Mouse (Mus musculus): ENCODE measurements around the gene Thbs3. TPM values are rescaled to one million over a fixed set of nuclear protein-coding genes. Genes with fewer than 3 reads are reported as not detected.
A peak's percentile ranks its signal among the peaks of the same experiment; 100 is the strongest.

Gene Thbs3
- 65.8 and 78.2 TPM in 2 replicates for polyA plus RNA-seq (2016; fragmentation: Nextera tagmentation; extraction: Ambion mirVana)

DNA sequence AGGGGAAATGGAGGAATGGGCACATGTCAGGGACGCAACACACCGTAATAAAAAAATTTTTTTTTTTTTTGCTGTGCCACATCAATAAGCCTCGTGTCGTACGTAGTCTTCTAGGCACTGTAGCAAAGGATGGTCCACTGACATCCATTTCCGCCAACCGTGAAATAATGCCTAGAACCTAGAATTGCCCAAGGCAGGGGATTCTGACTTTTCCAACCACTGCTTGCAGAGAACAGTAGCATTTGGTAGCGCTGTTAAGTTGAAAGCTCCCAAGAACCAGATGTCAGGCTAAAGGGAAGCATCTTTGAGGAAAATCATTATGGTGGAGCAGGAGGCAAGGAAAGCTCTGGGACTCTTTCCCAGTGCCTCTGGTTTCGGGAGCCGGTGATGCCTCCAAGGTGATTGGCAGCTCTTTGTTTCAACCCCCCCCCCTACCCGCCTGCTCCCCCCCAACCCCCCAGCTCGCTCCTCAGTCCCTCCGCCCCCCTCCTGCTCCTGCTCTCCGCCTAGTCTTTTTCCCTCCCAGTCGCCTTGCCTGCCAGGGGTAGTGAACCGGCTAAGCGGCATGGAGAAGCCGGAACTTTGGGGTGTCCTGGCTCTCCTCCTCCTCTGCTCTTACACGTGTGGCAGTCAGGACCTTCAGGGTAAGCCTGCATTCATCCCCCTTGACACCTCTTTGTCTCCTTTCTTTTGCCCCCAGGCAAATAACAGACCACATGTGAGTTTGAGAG is at the start of gene Thbs3:
Thbs3 (plus strand) TSS at position 500 of the 731 bp plus-strand sequence.
- no peaks in the 10 kb centered on the region for H3K27me3 ChIP-seq (ENCODE audit: poor library complexity, severe bottlenecking)
- under 1% methylated on average over 19 of the region's 19 CpGs for WGBS
- peaks cover 50% of the 10 kb centered on the region for H3K36me3 ChIP-seq (replicated peaks)
- H3K9me3 ChIP-seq = no peaks in the 10 kb centered on the region
- H3K27ac ChIP-seq = peak within 1 kb of the TSS; percentile 98
- DNase-seq (ENCODE audit: extremely low spot score, low spot score) = peak; percentile 80
- H3K4me1 ChIP-seq = peaks cover 73% of the 10 kb centered on the region
- peak within 1 kb of the TSS; percentile 78 for H3K4me3 ChIP-seq

DNA sequence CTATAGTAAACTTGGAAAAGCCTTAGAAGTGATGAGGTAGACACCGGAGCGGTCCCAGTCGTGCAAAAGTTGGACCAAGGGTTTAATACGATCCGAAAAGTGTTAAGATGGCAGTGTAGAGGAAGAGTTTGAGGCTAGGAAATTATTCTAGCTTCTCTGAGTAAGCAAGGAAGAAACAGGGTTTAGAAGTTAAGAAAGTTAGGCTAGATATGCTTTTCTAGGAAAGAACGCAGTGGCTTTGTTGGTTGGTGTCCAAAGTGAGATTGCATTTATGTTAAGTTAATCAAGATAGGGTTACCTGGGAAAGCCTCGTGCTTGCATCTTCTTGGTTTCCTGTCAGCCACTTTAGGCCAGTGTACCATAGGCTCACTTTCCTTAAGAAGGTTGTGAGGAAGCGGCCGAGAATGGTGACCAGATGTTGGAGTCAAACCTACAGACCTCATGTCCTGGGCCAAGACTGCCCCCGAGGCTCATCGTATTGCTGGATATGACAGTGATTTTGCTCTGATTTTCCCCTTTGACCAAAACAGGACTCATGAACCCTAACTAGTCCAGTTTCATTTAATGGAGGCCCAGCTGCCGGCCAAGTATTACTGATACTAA is 49.6 kb upstream of the Thbs3 start:
- no peak for DNase-seq (ENCODE audit: extremely low spot score, low spot score)
- H3K4me3 ChIP-seq = peak overlapping the region; percentile 90
- no peaks in the 10 kb centered on the region for H3K9me3 ChIP-seq
- WGBS = 30% methylated on average over 12 of the region's 12 CpGs
- H3K27ac ChIP-seq = peak overlapping the region; percentile 97
- H3K36me3 ChIP-seq (replicated peaks) = peaks cover 42% of the 10 kb centered on the region
- peaks cover 32% of the 10 kb centered on the region for H3K4me1 ChIP-seq
- no peaks in the 10 kb centered on the region for H3K27me3 ChIP-seq (ENCODE audit: poor library complexity, severe bottlenecking)

DNA sequence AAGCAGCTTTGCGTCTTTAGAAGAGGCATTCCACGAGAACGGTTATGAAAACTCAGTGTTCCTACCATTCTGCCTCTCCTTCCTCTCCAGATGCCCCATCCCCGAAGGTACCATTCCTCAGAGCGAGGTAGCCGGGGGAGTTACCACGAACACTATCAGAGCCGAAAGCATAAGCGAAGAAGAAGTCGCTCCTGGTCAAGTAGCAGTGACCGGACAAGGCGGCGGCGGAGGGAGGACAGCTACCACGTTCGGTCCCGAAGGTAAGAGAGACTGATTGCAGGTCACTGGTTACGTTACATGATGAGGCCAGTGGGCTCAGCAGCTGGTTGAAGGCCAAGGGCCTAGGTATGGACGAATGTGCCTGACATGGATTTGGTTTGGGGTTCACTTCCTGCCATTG is 48.0 kb upstream of the Thbs3 start:
- Histone ChIP-seq H3K4me1 (peaks cover 30% of the 10 kb centered on the region), H3K27me3 (ENCODE audit: poor library complexity, severe bottlenecking) (no peaks in the 10 kb centered on the region), H3K4me3 (peak overlapping the region; percentile 6; the same call in 1 of the 2 replicates), H3K9me3 (no peaks in the 10 kb centered on the region), H3K36me3 (replicated peaks) (peaks cover 57% of the 10 kb centered on the region), H3K27ac (no peak overlapping the region)
- WGBS = 96% methylated on average over 19 of the region's 19 CpGs
- no peak for DNase-seq (ENCODE audit: extremely low spot score, low spot score)

DNA sequence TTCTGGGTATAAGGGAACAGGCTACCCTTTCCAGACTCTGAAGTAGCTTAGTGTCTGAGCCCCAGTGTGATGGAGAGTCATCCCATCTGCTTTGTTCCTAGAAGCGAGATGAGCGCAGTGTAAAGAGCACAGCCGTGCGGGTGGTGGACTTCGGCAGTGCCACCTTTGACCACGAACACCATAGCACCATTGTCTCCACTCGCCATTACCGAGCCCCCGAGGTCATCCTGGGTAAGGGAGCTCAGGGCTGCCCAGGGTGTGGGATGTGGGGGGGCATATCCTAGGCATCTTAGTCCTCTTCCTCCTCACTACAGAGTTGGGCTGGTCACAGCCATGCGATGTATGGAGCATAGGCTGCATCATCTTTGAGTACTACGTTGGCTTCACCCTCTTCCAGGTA is 40.1 kb upstream of the Thbs3 start:
- peaks cover 83% of the 10 kb centered on the region for H3K36me3 ChIP-seq (replicated peaks)
- H3K4me3 ChIP-seq = no peak overlapping the region
- no peaks in the 10 kb centered on the region for H3K27me3 ChIP-seq (ENCODE audit: poor library complexity, severe bottlenecking)
- H3K27ac ChIP-seq = no peak overlapping the region
- no peak for DNase-seq (ENCODE audit: extremely low spot score, low spot score)
- no peaks in the 10 kb centered on the region for H3K9me3 ChIP-seq
- peaks cover 24% of the 10 kb centered on the region for H3K4me1 ChIP-seq
- 93% methylated on average over 11 of the region's 11 CpGs for WGBS

DNA sequence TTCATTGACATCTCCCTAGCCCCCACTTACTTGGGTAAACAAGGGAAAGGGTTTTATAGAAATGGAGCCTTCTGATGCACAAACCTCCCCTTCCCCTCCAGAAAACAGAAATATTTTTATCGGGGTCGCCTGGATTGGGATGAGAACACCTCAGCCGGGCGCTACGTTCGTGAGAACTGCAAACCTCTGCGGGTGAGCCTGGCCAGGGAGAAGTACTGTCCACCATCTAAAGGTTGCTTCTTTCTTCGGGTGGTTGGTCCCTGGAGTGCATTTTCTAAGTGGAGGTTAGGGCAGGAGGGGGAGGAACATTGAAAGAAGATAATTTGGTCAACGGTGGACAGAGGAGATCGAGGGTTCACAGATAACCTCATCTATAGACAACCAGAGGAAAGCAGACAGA is 39.4 kb upstream of the Thbs3 start:
- 95% methylated on average over 10 of the region's 10 CpGs for WGBS
- H3K27ac ChIP-seq = no peak overlapping the region
- peaks cover 24% of the 10 kb centered on the region for H3K4me1 ChIP-seq
- H3K4me3 ChIP-seq = no peak overlapping the region
- no peak for DNase-seq (ENCODE audit: extremely low spot score, low spot score)
- H3K27me3 ChIP-seq (ENCODE audit: poor library complexity, severe bottlenecking) = no peaks in the 10 kb centered on the region
- peaks cover 83% of the 10 kb centered on the region for H3K36me3 ChIP-seq (replicated peaks)
- no peaks in the 10 kb centered on the region for H3K9me3 ChIP-seq

DNA sequence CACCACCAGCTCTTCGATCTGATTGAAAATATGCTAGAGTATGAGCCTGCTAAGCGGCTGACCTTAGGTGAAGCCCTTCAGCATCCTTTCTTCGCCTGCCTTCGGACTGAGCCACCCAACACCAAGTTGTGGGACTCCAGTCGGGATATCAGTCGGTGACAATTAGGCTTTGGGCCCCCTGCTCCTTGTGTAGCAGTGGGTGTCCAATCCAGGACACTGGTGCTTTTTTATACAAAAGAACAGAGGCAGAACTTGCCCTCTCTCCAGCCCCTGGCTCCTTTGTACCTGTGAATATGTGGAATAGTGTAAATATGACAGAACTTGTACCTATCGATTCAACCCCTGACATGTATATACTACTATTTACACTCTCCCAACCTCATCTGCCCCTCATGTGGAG is 38.6 kb upstream of the Thbs3 start:
- 0 out of 2 replicates have a peak overlapping the region, but pooled peaks have one; percentile 84 for H3K27ac ChIP-seq
- peaks cover 24% of the 10 kb centered on the region for H3K4me1 ChIP-seq
- H3K36me3 ChIP-seq (replicated peaks) = peaks cover 83% of the 10 kb centered on the region
- 81% methylated on average over 7 of the region's 7 CpGs for WGBS
- DNase-seq (ENCODE audit: extremely low spot score, low spot score) = no peak
- no peaks in the 10 kb centered on the region for H3K9me3 ChIP-seq
- H3K4me3 ChIP-seq = peak overlapping the region; percentile 81
- H3K27me3 ChIP-seq (ENCODE audit: poor library complexity, severe bottlenecking) = no peaks in the 10 kb centered on the region

DNA sequence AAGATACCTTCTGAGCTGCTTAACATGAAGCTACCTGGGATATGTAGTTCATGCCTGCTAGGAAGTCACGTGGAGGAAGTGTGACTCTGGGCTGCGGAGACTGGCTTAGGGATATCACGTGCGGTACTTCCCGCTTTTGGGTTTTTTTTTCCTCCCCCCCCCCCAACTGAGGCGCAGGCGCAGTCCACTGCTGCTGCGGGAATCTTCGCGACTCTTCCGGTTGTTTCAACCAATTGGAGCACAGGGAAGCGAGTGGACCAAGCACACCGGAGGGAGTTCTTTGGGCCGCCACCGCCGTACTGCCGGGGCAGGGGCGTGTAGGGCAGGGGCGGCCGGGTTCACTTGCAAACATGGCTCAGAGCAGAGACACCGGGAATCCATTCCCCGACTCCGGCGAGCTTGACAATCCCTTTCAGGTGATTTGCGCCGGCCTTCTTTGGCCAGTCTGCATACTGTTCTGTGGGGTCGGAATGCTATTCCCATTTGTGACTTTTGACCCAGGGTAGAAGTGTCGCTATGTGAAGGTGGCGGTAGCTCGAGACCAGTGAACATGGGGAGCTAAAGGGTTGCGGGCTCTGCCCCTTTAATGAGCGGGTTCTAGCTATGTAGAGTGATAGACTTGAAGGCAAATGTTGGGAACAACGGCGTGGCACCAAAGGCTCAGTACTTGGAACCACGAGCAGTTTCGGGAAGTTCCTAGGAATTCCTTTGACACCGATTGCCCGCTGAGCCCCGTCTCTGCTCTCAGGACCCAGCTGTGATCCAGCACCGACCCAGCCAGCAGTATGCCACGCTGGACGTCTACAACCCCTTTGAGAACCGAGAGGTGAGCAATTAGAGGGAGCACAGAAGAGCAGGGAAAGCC is 37.5 kb upstream of the Thbs3 start, which contains the start of gene Scamp3:
Scamp3 (plus strand) TSS at position 232 of the 865 bp plus-strand sequence.
- under 1% methylated on average over 43 of the region's 43 CpGs for WGBS
- DNase-seq (ENCODE audit: extremely low spot score, low spot score) = peak; percentile 95
- H3K36me3 ChIP-seq (replicated peaks) = peaks cover 83% of the 10 kb centered on the region
- H3K4me3 ChIP-seq = peak within 1 kb of the TSS; percentile 81
- no peaks in the 10 kb centered on the region for H3K27me3 ChIP-seq (ENCODE audit: poor library complexity, severe bottlenecking)
- peak within 1 kb of the TSS; percentile 84 for H3K27ac ChIP-seq
- peaks cover 27% of the 10 kb centered on the region for H3K4me1 ChIP-seq
- H3K9me3 ChIP-seq = no peaks in the 10 kb centered on the region

DNA sequence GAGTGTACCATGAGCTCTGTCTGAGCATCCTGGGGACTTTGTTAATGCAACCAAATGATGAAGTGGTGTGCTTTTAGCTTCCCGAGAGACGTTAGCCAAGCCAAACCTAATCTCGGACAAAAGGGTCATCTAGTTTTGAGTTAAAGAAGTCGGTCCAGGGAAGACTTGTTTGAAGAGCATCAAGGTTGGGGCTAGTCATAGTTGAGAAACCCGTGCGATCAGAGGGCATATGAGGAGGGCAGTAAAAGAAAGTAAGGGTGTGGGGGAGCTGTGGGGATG is 36.9 kb upstream of the Thbs3 start:
- Histone ChIP-seq H3K4me1 (peaks cover 33% of the 10 kb centered on the region), H3K36me3 (replicated peaks) (peaks cover 80% of the 10 kb centered on the region), H3K9me3 (no peaks in the 10 kb centered on the region), H3K27me3 (ENCODE audit: poor library complexity, severe bottlenecking) (no peaks in the 10 kb centered on the region), H3K4me3 (peak overlapping the region; percentile 81), H3K27ac (peak overlapping the region; percentile 84)
- no peak for DNase-seq (ENCODE audit: extremely low spot score, low spot score)
- WGBS = 13% methylated on average over 6 of the region's 6 CpGs

DNA sequence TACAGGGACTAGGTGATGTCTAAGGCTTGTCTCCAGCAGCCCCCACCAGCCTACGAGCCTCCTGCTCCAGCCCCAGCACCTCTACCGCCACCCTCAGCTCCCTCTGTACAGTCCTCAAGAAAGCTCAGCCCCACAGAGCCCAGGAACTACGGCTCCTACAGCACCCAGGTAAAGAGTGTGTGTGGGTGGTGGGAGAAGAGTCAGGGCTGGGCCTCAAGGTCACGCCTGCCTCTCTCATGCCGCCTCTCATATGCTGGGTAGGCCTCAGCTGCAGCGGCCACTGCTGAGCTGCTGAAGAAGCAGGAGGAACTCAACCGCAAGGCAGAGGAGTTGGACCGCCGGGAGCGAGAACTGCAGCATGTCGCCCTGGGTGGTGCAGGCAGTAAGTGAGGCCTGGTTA is 35.9 kb upstream of the Thbs3 start:
- peaks cover 70% of the 10 kb centered on the region for H3K36me3 ChIP-seq (replicated peaks)
- peak overlapping the region; percentile 81; the same call in 1 of the 2 replicates for H3K4me3 ChIP-seq
- 92% methylated on average over 11 of the region's 11 CpGs for WGBS
- no peaks in the 10 kb centered on the region for H3K9me3 ChIP-seq
- peak overlapping the region; percentile 32; the same call in 1 of the 2 replicates for H3K27ac ChIP-seq
- peaks cover 43% of the 10 kb centered on the region for H3K4me1 ChIP-seq
- H3K27me3 ChIP-seq (ENCODE audit: poor library complexity, severe bottlenecking) = no peaks in the 10 kb centered on the region
- DNase-seq (ENCODE audit: extremely low spot score, low spot score) = no peak

DNA sequence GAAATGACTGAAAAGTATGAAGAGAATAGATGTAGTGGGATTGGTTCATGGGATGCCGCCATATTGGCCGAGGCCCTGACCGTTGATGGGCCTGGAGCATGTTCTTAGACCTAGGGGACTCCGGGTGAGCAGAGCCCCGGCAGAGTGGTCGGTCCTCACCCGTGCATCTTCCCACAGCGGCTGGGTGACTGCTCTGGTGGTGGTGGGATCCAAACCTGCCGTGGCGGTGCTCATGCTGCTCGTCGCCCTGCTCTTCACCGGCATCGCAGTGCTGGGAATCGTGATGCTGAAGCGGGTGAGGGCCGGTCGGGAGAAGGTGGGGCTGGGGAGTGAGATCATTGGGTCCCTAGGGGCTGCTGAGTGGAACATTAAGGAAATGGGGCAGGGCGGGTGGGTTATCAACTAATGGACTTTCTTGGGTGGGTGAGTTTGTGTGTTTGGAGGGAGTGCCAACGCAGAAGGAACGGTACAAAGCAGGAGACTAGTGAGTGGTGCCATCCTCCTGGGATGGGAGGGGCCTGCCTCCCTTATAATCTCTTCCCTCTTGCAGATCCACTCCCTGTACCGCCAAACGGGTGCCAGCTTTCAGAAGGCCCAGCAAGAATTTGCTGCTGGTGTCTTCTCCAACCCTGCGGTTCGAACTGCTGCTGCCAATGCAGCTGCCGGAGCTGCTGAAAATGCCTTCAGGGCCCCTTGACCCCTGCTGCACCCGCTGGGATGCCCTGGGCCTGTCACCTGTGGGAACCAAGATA is 33.1 kb upstream of the Thbs3 start:
- no peaks in the 10 kb centered on the region for H3K9me3 ChIP-seq
- peak overlapping the region; percentile 77; the same call in 1 of the 2 replicates for H3K4me3 ChIP-seq
- no peak for DNase-seq (ENCODE audit: extremely low spot score, low spot score)
- H3K27ac ChIP-seq = 0 out of 2 replicates have a peak overlapping the region, but pooled peaks have one; percentile 93
- peaks cover 66% of the 10 kb centered on the region for H3K4me1 ChIP-seq
- WGBS = 92% methylated on average over 27 of the region's 27 CpGs
- H3K27me3 ChIP-seq (ENCODE audit: poor library complexity, severe bottlenecking) = peaks cover 4% of the 10 kb centered on the region
- peaks cover 41% of the 10 kb centered on the region for H3K36me3 ChIP-seq (replicated peaks)

DNA sequence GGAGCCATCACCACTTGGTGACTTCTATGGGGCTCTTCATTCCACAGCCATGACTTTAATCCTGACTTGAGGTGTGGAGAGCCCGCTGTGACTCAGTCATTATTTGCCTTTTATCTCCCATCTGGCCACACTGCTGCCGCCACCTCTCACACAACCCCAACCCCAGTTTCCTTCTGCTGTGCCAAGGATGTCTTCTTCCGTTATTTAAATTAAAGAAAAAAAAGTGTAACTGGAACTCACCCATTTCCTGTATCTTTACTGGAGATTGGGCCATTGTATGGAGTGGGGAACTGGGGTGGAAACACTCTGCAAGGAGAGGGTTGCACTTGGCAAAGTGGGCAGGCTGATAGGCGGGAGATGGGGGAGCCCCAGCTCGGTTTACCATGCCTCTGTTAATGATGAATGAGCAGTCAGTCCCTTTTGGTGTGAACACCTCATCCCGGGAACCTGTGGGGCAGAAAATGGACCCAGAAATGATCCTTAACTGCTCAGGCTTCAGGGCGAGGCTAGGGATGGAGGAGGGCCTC is 32.4 kb upstream of the Thbs3 start:
- peak overlapping the region; percentile 93 for H3K27ac ChIP-seq
- H3K4me3 ChIP-seq = peak overlapping the region; percentile 77
- no peak for DNase-seq (ENCODE audit: extremely low spot score, low spot score)
- H3K36me3 ChIP-seq (replicated peaks) = peaks cover 46% of the 10 kb centered on the region
- H3K27me3 ChIP-seq (ENCODE audit: poor library complexity, severe bottlenecking) = peaks cover 10% of the 10 kb centered on the region
- no peaks in the 10 kb centered on the region for H3K9me3 ChIP-seq
- peaks cover 71% of the 10 kb centered on the region for H3K4me1 ChIP-seq
- 48% methylated on average over 7 of the region's 7 CpGs for WGBS

Measured in forebrain, embryonic 10.5 days (tissue).